Mouse (Mus musculus) midbrain, postnatal 0 days (tissue): ENCODE results near the gene Tmem208. TPM values are rescaled to one million over a fixed set of nuclear protein-coding genes. Genes with fewer than 3 reads are reported as not detected.

Source experiments
- ATAC-seq: fragments of 200-750 bp; cut with Nextera tagmentation; 2 replicates; pipeline ENCODE4 v1.8.0; 2017; ENCODE audit warnings: moderate number of reproducible peaks, mild to moderate bottlenecking, moderate TSS enrichment, moderate library complexity; ENCODE audit not compliant: low FRiP score
- DNase-seq: peaks from one replicate; pipeline ENCODE4 v3.0.0-alpha.2; 2015; ENCODE audit warnings: low spot score
- H3K27ac ChIP-seq: fragments of 300-500 bp; sonication (generic); 2 replicates; pipeline ENCODE4 v1.5.1; 2014; ENCODE audit warnings: low read depth, mild to moderate bottlenecking, low read length, mixed read lengths
- H3K27me3 ChIP-seq: fragments of 300-500 bp; sonication (generic); 2 replicates; pipeline ENCODE4 v1.6.1; 2014; ENCODE audit warnings: low read length, control low read depth, mixed read lengths; ENCODE audit not compliant: insufficient read depth
- H3K36me3 ChIP-seq: fragments of 300-500 bp; sonication (generic); 2 replicates; pipeline ENCODE4 v1.6.1; 2014; ENCODE audit warnings: low read length, control low read depth, mixed read lengths; ENCODE audit not compliant: insufficient read depth
- H3K4me1 ChIP-seq: fragments of 300-500 bp; sonication (generic); 2 replicates; pipeline ENCODE4 v1.6.1; 2014; ENCODE audit warnings: mild to moderate bottlenecking, control low read depth, antibody characterized with exemption, low read length, mixed read lengths; ENCODE audit not compliant: insufficient read depth
- H3K4me2 ChIP-seq: fragments of 300-500 bp; sonication (generic); 2 replicates; pipeline ENCODE4 v1.6.1; 2014; ENCODE audit warnings: low read depth, mild to moderate bottlenecking, low read length, mixed read lengths; ENCODE audit not compliant: poor library complexity, severe bottlenecking
- H3K4me3 ChIP-seq: fragments of 300-500 bp; sonication (generic); 2 replicates; pipeline ENCODE4 v1.5.1; 2014; ENCODE audit warnings: low read depth, mild to moderate bottlenecking, low read length, moderate library complexity
- H3K9ac ChIP-seq: fragments of 300-500 bp; sonication (generic); replicated peaks from 2 replicates; pipeline ENCODE4 v1.6.1; 2014; ENCODE audit warnings: mild to moderate bottlenecking, low read length, moderate library complexity, mixed read lengths; ENCODE audit not compliant: poor library complexity, severe bottlenecking
- H3K9me3 ChIP-seq: fragments of 300-500 bp; sonication (generic); 2 replicates; pipeline ENCODE4 v1.6.1; 2016; ENCODE audit warnings: low read length, control low read depth
- CTCF ChIP-seq: IDR thresholded peaks from 2 replicates; pipeline ENCODE4 v1.5.1; 2016; ENCODE audit warnings: antibody characterized with exemption, mild to moderate bottlenecking
- WGBS: fragments of 180-500 bp; shearing (Covaris S2); extraction: QIAGEN DNeasy Blood & Tissue Kit; methylation state at CpG from one replicate; pipeline ENCODE4 v1.1.7; 2014; 5-methylcytosine and 5-hydroxymethylcytosine counted together
- microRNA counts: library from miRNA; unstranded; fragments of <30 nt; microRNA quantifications from one replicate; lab custom pipeline; 2015
- microRNA-seq: library from miRNA; unstranded; fragments of <30 nt; microRNA quantifications from one replicate; pipeline ENCODE4, GENCODE M21; 2016; ENCODE audit warnings: borderline number of aligned reads
- polyA plus RNA-seq: library from polyadenylated mRNA; unstranded; fragments of >200 nt; fragmentation: Nextera tagmentation; extraction: Ambion mirVana; gene quantifications from 2 replicates; pipeline ENCODE4 v1.2.1, GENCODE M21; 2015
- total RNA-seq: library from RNA; depleted of rRNA; stranded (reverse); fragments of >200 nt; gene quantifications from 2 replicates; pipeline ENCODE4 v1.2.3, GENCODE M21; 2014; rRNA removed

The Tmem208 gene
- total and polyA plus RNA-seq, 2 experiments from 2014 or later, result 88.4 to 129 TPM

DNA sequence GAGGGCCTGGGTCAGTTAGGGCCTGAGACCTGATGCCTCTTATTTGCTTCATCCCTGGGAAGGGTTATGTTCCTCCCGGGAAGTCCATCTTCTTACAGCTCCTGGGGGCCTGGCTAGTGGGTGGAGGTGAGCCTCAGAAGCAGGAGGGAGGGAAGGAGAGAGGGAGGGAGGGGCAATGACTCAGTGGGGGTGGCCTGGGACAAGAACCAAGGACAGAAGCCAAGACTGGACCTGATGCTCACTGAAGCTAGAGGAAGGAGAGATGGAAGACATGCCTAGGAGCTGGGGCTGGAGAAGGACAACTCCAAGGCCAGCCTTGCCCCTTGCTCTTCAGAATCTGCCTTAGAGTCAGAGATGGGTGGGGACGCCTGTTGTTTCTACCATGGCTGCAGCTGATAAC is 46.9 kb downstream of the Tmem208 start, which contains the start of gene Plekhg4:
Gene Plekhg4 (plus strand): TSS at position 243 of the 400 bp plus-strand sequence.
- H3K27ac ChIP-seq, result no peak within 1 kb of the TSS
- DNase-seq, result no peak
- H3K36me3 ChIP-seq, result peaks cover 13% of the 10 kb centered on the region
- TF ChIP-seq CTCF, result no peak
- WGBS, result 56% methylated on average over 2 of the region's 2 CpGs
- H3K9me3 ChIP-seq, result no peaks in the 10 kb centered on the region; the same call in 1 of the 2 replicates
- no peaks in the 10 kb centered on the region for H3K27me3 ChIP-seq
- ATAC-seq, result no peak
- 0 out of 2 replicates have a peak, but pooled peaks cover 4% of the 10 kb centered on the region for H3K4me1 ChIP-seq
- H3K9ac ChIP-seq, result 0 out of 2 replicates have a peak within 1 kb of the TSS, but pooled peaks have one; percentile 8
- no peak within 1 kb of the TSS for H3K4me3 ChIP-seq
- H3K4me2 ChIP-seq, result no peak within 1 kb of the TSS

DNA sequence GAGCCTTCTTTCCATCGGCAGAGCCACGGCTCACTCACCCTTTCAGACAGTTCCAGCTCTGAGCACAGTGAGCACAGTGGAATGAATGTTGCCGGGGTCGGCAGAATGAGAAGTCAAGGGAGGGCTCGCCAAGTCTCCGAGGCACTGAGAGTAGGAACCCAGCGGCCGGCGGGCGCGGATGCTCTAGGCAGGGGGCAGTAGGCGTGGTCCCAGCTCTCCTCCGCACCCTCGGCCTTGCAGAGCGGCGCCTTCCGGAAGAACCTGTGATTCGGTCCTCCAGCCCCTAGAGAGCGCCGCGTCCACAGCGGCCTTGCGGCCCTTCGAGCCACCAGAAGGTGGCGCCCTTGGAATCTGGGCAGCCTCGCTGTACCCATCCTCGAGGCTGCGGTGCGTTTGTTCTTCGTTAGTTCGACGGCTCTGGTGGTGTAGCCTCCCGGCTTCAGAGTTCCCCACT is 48.4 kb downstream of the Tmem208 start:
- peak; percentile 43 for DNase-seq
- H3K9ac ChIP-seq, result peak overlapping the region; percentile 14; the same call in 1 of the 2 replicates
- H3K36me3 ChIP-seq, result peaks cover 4% of the 10 kb centered on the region; the same call in 1 of the 2 replicates
- H3K9me3 ChIP-seq, result no peaks in the 10 kb centered on the region; the same call in 1 of the 2 replicates
- peak overlapping the region; percentile 17; the same call in 1 of the 2 replicates for H3K4me3 ChIP-seq
- peak overlapping the region; percentile 27 for H3K4me2 ChIP-seq
- peak; percentile 55; the same call in 1 of the 2 replicates for ATAC-seq
- 0 out of 2 replicates have a peak, but pooled peaks cover 4% of the 10 kb centered on the region for H3K4me1 ChIP-seq
- no peak overlapping the region for H3K27ac ChIP-seq
- no peaks in the 10 kb centered on the region for H3K27me3 ChIP-seq
- 24% methylated on average over 33 of the region's 33 CpGs for WGBS
- peak; percentile 73 for TF ChIP-seq CTCF

DNA sequence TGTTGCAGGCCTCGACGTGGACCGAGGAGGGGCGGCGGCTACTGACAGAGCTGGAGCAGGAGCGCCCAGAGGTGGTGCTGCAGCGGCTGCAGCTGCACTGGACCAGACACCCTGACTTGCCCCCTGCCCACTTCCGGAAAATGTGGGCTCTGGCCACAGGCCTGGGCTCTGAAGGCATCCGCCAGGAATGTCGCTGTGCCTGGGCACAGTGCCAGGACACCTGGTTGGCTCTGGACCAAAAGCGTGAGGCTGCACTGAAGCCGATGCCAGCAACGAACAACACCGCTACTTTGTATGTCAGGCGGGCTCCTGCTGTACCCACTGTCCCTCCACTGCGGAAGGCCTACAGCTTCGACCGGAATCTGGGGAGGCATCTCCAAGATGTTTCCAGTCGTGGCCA is 52.5 kb downstream of the Tmem208 start:
- Histone ChIP-seq H3K4me1 (0 out of 2 replicates have a peak, but pooled peaks cover 4% of the 10 kb centered on the region), H3K27me3 (no peaks in the 10 kb centered on the region), H3K36me3 (no peaks in the 10 kb centered on the region), H3K9me3 (no peaks in the 10 kb centered on the region; the same call in 1 of the 2 replicates), H3K9ac (no peak overlapping the region), H3K4me3 (no peak overlapping the region), H3K27ac (no peak overlapping the region), H3K4me2 (no peak overlapping the region)
- WGBS, result 62% methylated on average over 19 of the region's 19 CpGs
- DNase-seq, result peak; percentile 49
- no peak for ATAC-seq
- no peak for TF ChIP-seq CTCF

DNA sequence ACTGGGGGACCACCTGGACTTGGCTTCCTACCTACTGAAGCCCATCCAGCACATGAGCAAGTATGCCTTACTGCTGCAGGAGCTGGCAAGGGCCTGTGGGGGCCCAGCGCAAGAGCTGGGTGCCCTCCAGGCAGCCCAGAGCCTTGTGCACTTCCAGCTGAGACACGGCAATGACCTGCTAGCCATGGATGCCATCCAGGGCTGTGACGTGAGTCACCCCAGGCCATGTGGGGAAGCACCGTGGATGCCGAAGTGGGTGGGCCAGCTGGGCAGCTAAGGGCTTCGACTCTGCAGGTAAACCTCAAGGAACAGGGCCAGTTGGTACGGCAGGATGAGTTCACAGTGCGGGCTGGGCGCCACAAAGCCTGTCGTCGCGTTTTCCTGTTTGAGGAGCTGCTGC is 54.2 kb downstream of the Tmem208 start:
- DNase-seq, result no peak
- Histone ChIP-seq H3K4me2 (no peak overlapping the region), H3K4me3 (no peak overlapping the region), H3K9ac (no peak overlapping the region), H3K4me1 (no peaks in the 10 kb centered on the region), H3K9me3 (no peaks in the 10 kb centered on the region), H3K27me3 (no peaks in the 10 kb centered on the region), H3K27ac (no peak overlapping the region), H3K36me3 (no peaks in the 10 kb centered on the region)
- WGBS, result 85% methylated on average over 12 of the region's 12 CpGs
- no peak for TF ChIP-seq CTCF
- ATAC-seq, result no peak

DNA sequence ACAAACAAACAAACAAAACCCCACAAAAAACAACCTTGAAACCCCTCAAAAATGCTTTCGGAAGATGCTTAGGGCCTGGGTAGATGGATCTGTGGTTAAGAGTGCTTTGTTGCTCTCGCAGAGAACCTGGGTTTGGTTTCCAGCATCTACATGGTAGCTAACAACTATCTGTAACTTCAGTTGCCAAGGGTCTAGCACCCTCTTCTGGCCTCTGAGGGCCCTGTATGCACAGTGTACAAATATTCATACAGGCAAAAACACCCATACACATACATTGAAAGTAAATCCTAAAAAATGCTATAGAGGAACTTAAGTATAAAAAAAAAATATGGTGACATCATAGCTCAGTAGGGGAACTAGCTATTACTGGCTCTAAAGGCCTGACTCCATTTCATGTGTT is 57.9 kb downstream of the Tmem208 start:
- DNase-seq (no peak), ATAC-seq (no peak)
- H3K4me3 ChIP-seq, result no peak overlapping the region
- TF ChIP-seq CTCF, result no peak
- H3K27me3 ChIP-seq, result no peaks in the 10 kb centered on the region
- no peaks in the 10 kb centered on the region for H3K36me3 ChIP-seq
- WGBS, result 100% methylated on average over 2 of the region's 2 CpGs
- H3K4me2 ChIP-seq, result no peak overlapping the region
- H3K9me3 ChIP-seq, result no peaks in the 10 kb centered on the region
- H3K9ac ChIP-seq, result no peak overlapping the region
- no peak overlapping the region for H3K27ac ChIP-seq
- H3K4me1 ChIP-seq, result no peaks in the 10 kb centered on the region

MicroRNAs encoded within 50 kb of the gene (microRNA counts, 519-probe panel; counts per million panel counts)
- microRNA mmu-miR-328 (lab: Ali Mortazavi, UCI), result 3,684 counts per million, percentile 78 among the panel's probes with 10 or more counts

Small RNA genes lying within 50 kb of the gene (microRNA-seq; reads per million reads assigned to microRNA genes)
- gene Gm27320 (not detected), gene Mir328 (514 reads per million, percentile 65 among the genes with 10 or more reads in this experiment)

Other genes starting within 250 kb of the Tmem208 start
- not detected in 2 replicates for gene Ces3b, start 242.6 kb upstream of the Tmem208 start, total RNA-seq
- gene Ces3b, start 242.6 kb upstream of the Tmem208 start, polyA plus RNA-seq, result not detected in 2 replicates
- not detected in 2 replicates for gene Ces4a, start 194.6 kb upstream of the Tmem208 start, total RNA-seq
- 0.06 TPM in 1 of 2 replicates, not detected in the other for gene Ces4a, start 194.6 kb upstream of the Tmem208 start, polyA plus RNA-seq
- gene Cbfb, start 155.7 kb upstream of the Tmem208 start, total RNA-seq, result 43.9 and 46.1 TPM in 2 replicates
- gene Cbfb, start 155.7 kb upstream of the Tmem208 start, polyA plus RNA-seq, result 16.2 and 17.5 TPM in 2 replicates
- gene D230025D16Rik, start 101.2 kb upstream of the Tmem208 start, total RNA-seq, result 33.6 and 36.7 TPM in 2 replicates
- gene D230025D16Rik, start 101.2 kb upstream of the Tmem208 start, polyA plus RNA-seq, result 24.6 and 28.3 TPM in 2 replicates
- 14.2 and 17.5 TPM in 2 replicates for gene B3gnt9, start 71.2 kb upstream of the Tmem208 start, total RNA-seq
- 9.5 and 11.5 TPM in 2 replicates for gene B3gnt9, start 71.2 kb upstream of the Tmem208 start, polyA plus RNA-seq
- gene Tradd, start 61.7 kb upstream of the Tmem208 start, total RNA-seq, result 7.5 and 8.3 TPM in 2 replicates
- gene Tradd, start 61.7 kb upstream of the Tmem208 start, polyA plus RNA-seq, result 7.4 and 8.0 TPM in 2 replicates
- gene Fbxl8, start 61.7 kb upstream of the Tmem208 start, total RNA-seq, result 0.52 and 0.77 TPM in 2 replicates
- gene Fbxl8, start 61.7 kb upstream of the Tmem208 start, polyA plus RNA-seq, result 0.83 and 0.85 TPM in 2 replicates
- gene Hsf4, start 56.6 kb upstream of the Tmem208 start, total RNA-seq, result 0.33 TPM in 1 of 2 replicates, not detected in the other
- 0.43 and 0.59 TPM in 2 replicates for gene Hsf4, start 56.6 kb upstream of the Tmem208 start, polyA plus RNA-seq
- 2.0 and 2.3 TPM in 2 replicates for gene Nol3, start 50.2 kb upstream of the Tmem208 start, total RNA-seq
- gene Nol3, start 50.2 kb upstream of the Tmem208 start, polyA plus RNA-seq, result 6.5 and 8.1 TPM in 2 replicates
- gene 4931428F04Rik, start 36.5 kb upstream of the Tmem208 start, total RNA-seq, result 63.6 and 79.2 TPM in 2 replicates
- 131 and 132 TPM in 2 replicates for gene 4931428F04Rik, start 36.5 kb upstream of the Tmem208 start, polyA plus RNA-seq
- 2.0 and 5.1 TPM in 2 replicates for gene Exoc3l, start 30.3 kb upstream of the Tmem208 start, total RNA-seq
- gene Exoc3l, start 30.3 kb upstream of the Tmem208 start, polyA plus RNA-seq, result 6.8 and 6.9 TPM in 2 replicates
- 28.2 and 35.7 TPM in 2 replicates for gene E2f4, start 28.7 kb upstream of the Tmem208 start, total RNA-seq
- gene E2f4, start 28.7 kb upstream of the Tmem208 start, polyA plus RNA-seq, result 29.1 and 29.3 TPM in 2 replicates
- gene Elmo3, start 20.8 kb upstream of the Tmem208 start, total RNA-seq, result 0.71 and 1.3 TPM in 2 replicates
- gene Elmo3, start 20.8 kb upstream of the Tmem208 start, polyA plus RNA-seq, result 0.81 and 1.3 TPM in 2 replicates
- gene Lrrc29, start 76 bp upstream of the Tmem208 start, total RNA-seq, result 2.5 and 4.5 TPM in 2 replicates
- 2.1 and 2.4 TPM in 2 replicates for gene Lrrc29, start 76 bp upstream of the Tmem208 start, polyA plus RNA-seq
- 3.8 and 4.4 TPM in 2 replicates for gene Fhod1, start 21.6 kb downstream of the Tmem208 start, total RNA-seq
- gene Fhod1, start 21.6 kb downstream of the Tmem208 start, polyA plus RNA-seq, result 0.48 and 0.56 TPM in 2 replicates
- gene Slc9a5, start 22.5 kb downstream of the Tmem208 start, total RNA-seq, result 28.3 and 28.4 TPM in 2 replicates
- 12.8 and 14.4 TPM in 2 replicates for gene Slc9a5, start 22.5 kb downstream of the Tmem208 start, polyA plus RNA-seq
- gene Plekhg4, start 46.9 kb downstream of the Tmem208 start, total RNA-seq, result 6.3 and 8.7 TPM in 2 replicates
- 1.7 and 2.5 TPM in 2 replicates for gene Plekhg4, start 46.9 kb downstream of the Tmem208 start, polyA plus RNA-seq
- 0.09 and 0.16 TPM in 2 replicates for gene Kctd19, start 87.1 kb downstream of the Tmem208 start, total RNA-seq
- gene Kctd19, start 87.1 kb downstream of the Tmem208 start, polyA plus RNA-seq, result 0.27 TPM in 2 replicates
- gene Lrrc36, start 87.2 kb downstream of the Tmem208 start, total RNA-seq, result 0.28 and 0.93 TPM in 2 replicates
- 0.86 and 0.99 TPM in 2 replicates for gene Lrrc36, start 87.2 kb downstream of the Tmem208 start, polyA plus RNA-seq
- 75.0 and 82.8 TPM in 2 replicates for gene Tppp3, start 145.2 kb downstream of the Tmem208 start, total RNA-seq
- 159 and 164 TPM in 2 replicates for gene Tppp3, start 145.2 kb downstream of the Tmem208 start, polyA plus RNA-seq
- gene Zdhhc1, start 170.5 kb downstream of the Tmem208 start, total RNA-seq, result 32.9 and 47.2 TPM in 2 replicates
- 27.3 and 27.9 TPM in 2 replicates for gene Zdhhc1, start 170.5 kb downstream of the Tmem208 start, polyA plus RNA-seq
- gene Hsd11b2, start 192.4 kb downstream of the Tmem208 start, total RNA-seq, result 0.57 and 0.88 TPM in 2 replicates
- gene Hsd11b2, start 192.4 kb downstream of the Tmem208 start, polyA plus RNA-seq, result 1.3 and 1.9 TPM in 2 replicates
- 214 and 238 TPM in 2 replicates for gene Atp6v0d1, start 239.7 kb downstream of the Tmem208 start, total RNA-seq
- gene Atp6v0d1, start 239.7 kb downstream of the Tmem208 start, polyA plus RNA-seq, result 272 and 300 TPM in 2 replicates